ENCODE assay signal across 9 mouse cellular contexts in the genomic region with DNA sequence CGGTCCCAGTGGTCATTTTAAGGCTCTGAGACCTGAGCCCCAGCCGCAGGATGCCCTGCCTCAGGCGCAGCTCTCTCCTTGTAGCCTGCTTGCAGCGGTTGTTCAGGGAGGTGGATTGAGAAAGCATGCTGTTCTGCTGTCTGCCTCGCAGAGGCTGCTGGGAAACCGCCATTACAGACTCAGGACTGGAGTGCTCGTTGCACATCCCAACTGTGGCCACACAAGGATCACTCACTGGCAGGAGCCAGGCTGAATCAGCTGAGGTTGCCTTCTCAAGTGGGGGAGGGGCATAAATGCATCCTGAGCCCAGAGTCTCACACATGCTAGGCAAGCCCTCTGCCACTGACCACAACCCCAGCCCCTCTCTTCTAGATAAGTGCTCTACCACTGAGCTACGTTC. TPM values are rescaled to one million over a fixed set of nuclear protein-coding genes. Genes with fewer than 3 reads are reported as not detected.
DNase-seq lines count a peak whose midpoint lies in the region; ATAC-seq and TF ChIP-seq lines count a peak whose summit lies in the region.
"Had no signal": no experiment of that assay in that cellular context is flagged by ENCODE, and none has a peak within 500 bp of the region (broad histone marks: within the 10 kb centered on the region; RNA-seq: fewer than 3 reads in every experiment).

No protein-coding gene starts in this region.

- peak overlapping the region; percentile 14; the same call in 1 of the 2 replicates for H3K27ac ChIP-seq in intestine, embryonic 16.5 days (ENCODE audit: low read length)
- no peak overlapping the region for H3K27ac ChIP-seq in intestine, postnatal 0 days (ENCODE audit: low read depth, low read length)
- peak overlapping the region; percentile 71 for H3K27ac ChIP-seq in hindbrain, embryonic 13.5 days
- no peak overlapping the region for H3K27ac ChIP-seq in cerebellum, adult 2 months (ENCODE audit: insufficient read depth, low read length)

- H3K79me2 ChIP-seq in myocyte (ENCODE audit: control insufficient read depth, insufficient read depth) = peaks cover 13% of the 10 kb centered on the region

- DNase-seq in adipocyte (ENCODE audit: low spot score) = peak; percentile 60
- no peak for DNase-seq in cerebellum, adult 2 months
- DNase-seq in cerebellum, postnatal 25 days = no peak
- DNase-seq in gastrocnemius, adult 8-10 months (ENCODE audit: low spot score in 2 of 2) = no peak
- DNase-seq: kidney, postnatal 10 days had no signal

- no peak for TF ChIP-seq POLR2A in myocyte (IDR thresholded peaks at IDR 0.05; ENCODE audit: insufficient read length, low read depth)
- TF ChIP-seq POLR2A in cerebellum, adult 2 months (IDR thresholded peaks at IDR 0.05; ENCODE audit: borderline replicate concordance, insufficient read depth, low read length) = no peak

- no peak overlapping the region for H3ac ChIP-seq in myocyte (ENCODE audit: control insufficient read depth, insufficient read length)

- peaks cover 52% of the 10 kb centered on the region for H3K4me1 ChIP-seq in intestine, embryonic 16.5 days (ENCODE audit: control insufficient read depth, insufficient read depth, low read length)
- peaks cover 11% of the 10 kb centered on the region; the same call in 1 of the 2 replicates for H3K4me1 ChIP-seq in intestine, postnatal 0 days (replicated peaks; ENCODE audit: control insufficient read depth, insufficient read depth, low read length)
- peaks cover 64% of the 10 kb centered on the region for H3K4me1 ChIP-seq in hindbrain, embryonic 13.5 days (replicated peaks)
- peaks cover 15% of the 10 kb centered on the region for H3K4me1 ChIP-seq in cerebellum, adult 2 months (ENCODE audit: control insufficient read depth, insufficient read depth, low read length)

- H3K4me2 ChIP-seq in intestine, embryonic 16.5 days (ENCODE audit: low read depth, low read length) = no peak overlapping the region
- no peak overlapping the region for H3K4me2 ChIP-seq in intestine, postnatal 0 days (replicated peaks; ENCODE audit: low read depth)
- no peak overlapping the region for H3K4me2 ChIP-seq in hindbrain, embryonic 13.5 days
- peak overlapping the region; percentile 3 for H3K4me2 ChIP-seq in myocyte (ENCODE audit: low read depth)

- no peak overlapping the region for H3K4me3 ChIP-seq in intestine, embryonic 16.5 days (ENCODE audit: low read length)
- no peak overlapping the region for H3K4me3 ChIP-seq in intestine, postnatal 0 days (ENCODE audit: low read depth, low read length)
- no peak overlapping the region for H3K4me3 ChIP-seq in hindbrain, embryonic 13.5 days
- no peak overlapping the region for H3K4me3 ChIP-seq in myocyte
- no peak overlapping the region for H3K4me3 ChIP-seq in cerebellum, adult 2 months (replicated peaks; ENCODE audit: insufficient read depth, low read depth, low read length)

- 59% methylated on average over 8 of the region's 8 CpGs for WGBS in intestine, embryonic 16.5 days
- 67% methylated on average over 8 of the region's 8 CpGs for WGBS in intestine, postnatal 0 days
- WGBS in hindbrain, embryonic 13.5 days = 47% methylated on average over 8 of the region's 8 CpGs
- 55% methylated on average over 8 of the region's 8 CpGs for WGBS in cerebellum, adult 2 months

- peaks cover 10% of the 10 kb centered on the region for H3K36me3 ChIP-seq in intestine, embryonic 16.5 days (ENCODE audit: control insufficient read depth, insufficient read depth, low read length)
- peaks cover 22% of the 10 kb centered on the region for H3K36me3 ChIP-seq in intestine, postnatal 0 days (ENCODE audit: control insufficient read depth, insufficient read depth)
- H3K36me3 ChIP-seq in hindbrain, embryonic 13.5 days = peaks cover 18% of the 10 kb centered on the region
- H3K36me3 ChIP-seq in myocyte (ENCODE audit: control insufficient read depth, insufficient read depth) = no peaks in the 10 kb centered on the region

- H3K9me3 ChIP-seq in intestine, embryonic 16.5 days (ENCODE audit: control insufficient read depth, low read length) = no peaks in the 10 kb centered on the region
- H3K9me3 ChIP-seq in intestine, postnatal 0 days (ENCODE audit: control insufficient read depth) = no peaks in the 10 kb centered on the region
- H3K9me3 ChIP-seq in hindbrain, embryonic 13.5 days = no peaks in the 10 kb centered on the region

- H3K9ac ChIP-seq in intestine, embryonic 16.5 days (ENCODE audit: low read depth, low read length) = peak overlapping the region; percentile 20; the same call in 1 of the 2 replicates
- no peak overlapping the region for H3K9ac ChIP-seq in intestine, postnatal 0 days (ENCODE audit: low read depth, low read length)
- peak overlapping the region; percentile 51; the same call in 1 of the 2 replicates for H3K9ac ChIP-seq in hindbrain, embryonic 13.5 days

- ATAC-seq in intestine, embryonic 16.5 days = no peak
- no peak for ATAC-seq in intestine, postnatal 0 days
- ATAC-seq in hindbrain, embryonic 13.5 days (ENCODE audit: low FRiP score) = no peak

- no peaks in the 10 kb centered on the region for H3K27me3 ChIP-seq in intestine, embryonic 16.5 days (replicated peaks; ENCODE audit: control insufficient read depth, insufficient read depth, low read length)
- H3K27me3 ChIP-seq in intestine, postnatal 0 days (replicated peaks; ENCODE audit: control insufficient read depth, insufficient read depth, low read length) = no peaks in the 10 kb centered on the region
- H3K27me3 ChIP-seq in hindbrain, embryonic 13.5 days = no peaks in the 10 kb centered on the region
- no peaks in the 10 kb centered on the region for H3K27me3 ChIP-seq in myocyte (ENCODE audit: control insufficient read depth, insufficient read depth, insufficient read length)
- H3K27me3 ChIP-seq in cerebellum, adult 2 months (ENCODE audit: control insufficient read depth, insufficient read depth, low read length) = no peaks in the 10 kb centered on the region

- no peak for TF ChIP-seq CTCF in intestine, postnatal 0 days (IDR thresholded peaks at IDR 0.05; ENCODE audit: low read depth)
- TF ChIP-seq CTCF in cerebellum, adult 2 months (IDR thresholded peaks at IDR 0.05; ENCODE audit: borderline replicate concordance, insufficient read depth, low read depth, low read length) = no peak

TF ChIP-seq in myocyte, 11 proteins besides CTCF, POLR2A, EP300 and RAD21:
- no peak for TF ChIP-seq TCF12 (IDR thresholded peaks at IDR 0.05; ENCODE audit: insufficient read depth, poor library complexity, severe bottlenecking)
- TF ChIP-seq USF1 (IDR thresholded peaks at IDR 0.05; ENCODE audit: low read depth) = no peak
- TF ChIP-seq POLR2AphosphoS2 (IDR thresholded peaks at IDR 0.05; ENCODE audit: insufficient read length, low read depth) = no peak
- TF ChIP-seq MYOG (IDR thresholded peaks at IDR 0.05; ENCODE audit: control insufficient read depth in 1 of 3, insufficient read depth in 1 of 3, insufficient read length in 2 of 3, low read depth in 2 of 3) = peak in 1 of 3 experiments; percentile 21

RNA-seq across cellular contexts. Expression of a gene that starts 18.0 kb away (rescaled TPM):
- polyA plus RNA-seq in intestine, embryonic 16.5 days (2015; fragmentation: Nextera tagmentation; extraction: Ambion mirVana) = 17.3 and 21.6 TPM in 2 replicates
- polyA plus RNA-seq in intestine, postnatal 0 days (2015; fragmentation: Nextera tagmentation; extraction: Ambion mirVana) = 9.0 and 9.8 TPM in 2 replicates
- 12.8 and 15.2 TPM in 2 replicates for polyA plus RNA-seq in hindbrain, embryonic 13.5 days (2015; fragmentation: Nextera tagmentation; extraction: Ambion mirVana)
- 9.8 TPM for polyA plus RNA-seq in myocyte (2012; fragmentation: generic; extraction: Trizol)
- 30.3 and 32.7 TPM in 2 replicates for polyA plus RNA-seq in cerebellum, adult 2 months (2012; rRNA removed)
- total RNA-seq in gastrocnemius, adult 8-10 months (2022) = 1 to 10 TPM; 3.7 to 5.0 (median 4.1) TPM

RNA-seq across cellular contexts. Expression of a gene that starts 44.4 kb away (rescaled TPM):
- 1.9 and 2.0 TPM in 2 replicates for polyA plus RNA-seq in intestine, embryonic 16.5 days (2015; fragmentation: Nextera tagmentation; extraction: Ambion mirVana)
- 2.6 and 4.5 TPM in 2 replicates for polyA plus RNA-seq in intestine, postnatal 0 days (2015; fragmentation: Nextera tagmentation; extraction: Ambion mirVana)
- polyA plus RNA-seq in hindbrain, embryonic 13.5 days (2015; fragmentation: Nextera tagmentation; extraction: Ambion mirVana) = 5.3 and 5.6 TPM in 2 replicates
- polyA plus RNA-seq in myocyte (2012; fragmentation: generic; extraction: Trizol) = 10.4 TPM
- 14.2 and 15.4 TPM in 2 replicates for polyA plus RNA-seq in cerebellum, adult 2 months (2012; rRNA removed)
- 10 to 100 TPM; 15.6 to 20.9 (median 17.7) TPM for total RNA-seq in gastrocnemius, adult 8-10 months (2022)

Comparison
In these comparisons a context has a peak if more than half of its experiments do, and no peak if none do; other contexts are left out.
1. H3K27ac ChIP-seq: peak in intestine, embryonic 16.5 days (single experiment) and hindbrain, embryonic 13.5 days (single experiment); none in intestine, postnatal 0 days (single experiment) and cerebellum, adult 2 months (single experiment).